Mouse (Mus musculus) left cerebral cortex, postnatal 14 days (tissue): ENCODE measurements around the gene Sall4. TPM values are rescaled to one million over a fixed set of nuclear protein-coding genes. Genes with fewer than 3 reads are reported as not detected.

Experiments used
- DNase-seq, 2 experiments: peaks; one replicate each; pipeline ENCODE4 v3.0.0; 2021 to 2022; ENCODE audit warnings: low spot score in 2 of 2, mixed read lengths in 1 of 2
- intact Hi-C: fragments of 180-260 bp; cut with DNase I; formaldehyde crosslinking; loops from one replicate; pipeline ENCODE4 v1.15.1; 2025
- long read RNA-seq, 2 experiments: library from polyadenylated mRNA; stranded (forward); transcript quantifications; one replicate each; pipeline ENCODE4 v2.0.0; 2021
- total RNA-seq, 2 experiments: library from RNA; stranded (reverse); gene quantifications; 2 replicates each; pipeline ENCODE4 v1.2.3; 2021

The Sall4 gene
- total RNA-seq, result not detected
- long read RNA-seq, experiment 1, result 0 reads
- long read RNA-seq, experiment 2, result 0 reads

- no peak for DNase-seq
- intact Hi-C loops, result loop anchor here (5.0 kb wide), 1 partner anchor 75 kb away; no protein-coding TSS in a partner anchor
These were observed at the start of gene Sall4 for GRCm38 (mm10) chr2:168767582-168767981. TSS of gene Sall4 (minus strand) at chr2:168767943.

- no peak for DNase-seq
- intact Hi-C loops, result no loop called here
These were observed 45.5 kb upstream of the Sall4 start for GRCm38 (mm10) chr2:168813243-168813642.

DNA sequence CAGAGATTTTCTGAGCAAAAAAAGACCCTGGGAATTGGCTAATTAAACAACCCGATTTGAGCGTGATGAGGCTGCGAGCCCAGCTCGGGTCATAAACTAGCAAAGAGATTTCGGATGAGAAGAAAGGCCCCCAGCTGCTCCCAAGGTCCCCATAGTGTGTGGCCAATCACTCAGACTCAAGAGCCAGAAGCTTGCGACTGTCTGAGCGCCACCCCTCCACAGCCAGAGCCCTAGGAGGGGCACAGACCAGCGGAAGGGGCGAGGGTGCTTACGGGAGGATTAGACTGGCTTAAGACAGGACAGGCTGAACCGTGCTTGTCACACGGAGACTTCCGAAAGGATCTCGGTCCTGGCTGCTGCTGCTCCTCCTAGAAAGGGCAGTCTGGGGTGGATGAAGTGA is 42.2 kb upstream of the Sall4 start:
- intact Hi-C loops, result no loop called here
- DNase-seq, result no peak

GRCm38 (mm10) chr2:168807681-168808080 is 39.9 kb upstream of the Sall4 start:
- intact Hi-C loops, result no loop called here
- DNase-seq, result no peak

DNA sequence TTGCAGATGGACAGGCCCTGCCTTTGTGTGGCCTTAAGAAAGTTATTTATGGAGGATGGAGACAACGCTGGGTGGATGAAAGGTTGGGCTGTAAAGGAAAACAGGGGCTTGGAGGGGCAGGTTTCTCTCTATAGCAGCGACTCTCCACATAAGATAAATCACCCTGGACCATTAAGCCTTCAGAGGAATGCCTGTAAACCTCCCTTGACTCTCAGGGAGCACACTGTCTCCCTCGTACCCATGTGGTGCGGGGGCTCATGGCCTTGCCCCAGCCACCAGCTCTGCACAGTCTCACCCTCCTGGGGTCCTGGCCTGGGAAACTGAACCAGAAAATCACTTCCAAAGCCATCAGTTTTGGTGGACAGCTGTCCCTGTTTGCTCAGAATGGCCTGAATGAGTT is 36.1 kb upstream of the Sall4 start:
- intact Hi-C loops, result no loop called here
- DNase-seq, result no peak

GRCm38 (mm10) chr2:168799326-168799725 is 31.6 kb upstream of the Sall4 start:
- intact Hi-C loops, result no loop called here

GRCm38 (mm10) chr2:168798921-168799320 is 31.2 kb upstream of the Sall4 start:
- intact Hi-C loops, result no loop called here

More at GRCm38 (mm10) chr2:168799326-168799725, 31.6 kb upstream of the Sall4 start:
- DNase-seq, result no peak

DNA sequence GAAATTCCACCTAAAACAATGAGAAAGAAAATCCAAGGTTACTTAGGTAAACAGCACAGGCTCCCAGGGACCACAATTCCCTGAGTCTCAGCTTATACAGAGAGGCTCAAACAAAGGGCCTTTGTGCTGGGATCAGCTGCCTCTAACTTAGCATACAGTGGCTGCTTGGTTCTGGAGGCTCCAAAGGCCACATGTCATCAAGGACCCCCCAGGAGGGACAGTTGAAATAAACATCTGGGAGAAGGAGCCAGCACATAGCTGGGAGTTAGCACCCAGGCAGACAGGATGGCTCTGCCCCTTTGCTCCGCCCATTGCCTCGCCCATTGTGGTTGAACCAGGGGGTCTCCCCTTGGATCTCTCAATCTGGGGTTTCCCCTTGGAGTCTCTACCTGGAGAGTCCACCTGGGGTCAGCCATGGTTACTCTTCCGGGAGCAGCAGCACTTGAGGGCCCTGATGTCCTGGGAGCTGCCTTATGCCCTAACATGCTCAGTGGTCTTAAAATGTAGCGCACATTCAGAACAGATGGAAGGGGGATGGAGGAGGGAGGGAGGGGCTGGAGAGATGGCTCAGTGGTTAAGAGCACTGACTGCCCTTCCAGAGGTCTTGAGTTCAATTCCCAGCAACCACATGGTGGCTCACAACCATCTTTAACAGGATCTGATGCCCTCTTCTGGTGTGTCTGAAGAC is 23.5 kb upstream of the Sall4 start:
- no peak for DNase-seq
- intact Hi-C loops, result no loop called here

More at GRCm38 (mm10) chr2:168798921-168799320, 31.2 kb upstream of the Sall4 start:
- DNase-seq, result no peak

GRCm38 (mm10) chr2:168786174-168786573 is 18.4 kb upstream of the Sall4 start:
- DNase-seq, result no peak
- intact Hi-C loops, result no loop called here

- no peak for DNase-seq
- intact Hi-C loops, result no loop called here
These were observed 12.9 kb upstream of the Sall4 start for GRCm38 (mm10) chr2:168780596-168780995.

DNA sequence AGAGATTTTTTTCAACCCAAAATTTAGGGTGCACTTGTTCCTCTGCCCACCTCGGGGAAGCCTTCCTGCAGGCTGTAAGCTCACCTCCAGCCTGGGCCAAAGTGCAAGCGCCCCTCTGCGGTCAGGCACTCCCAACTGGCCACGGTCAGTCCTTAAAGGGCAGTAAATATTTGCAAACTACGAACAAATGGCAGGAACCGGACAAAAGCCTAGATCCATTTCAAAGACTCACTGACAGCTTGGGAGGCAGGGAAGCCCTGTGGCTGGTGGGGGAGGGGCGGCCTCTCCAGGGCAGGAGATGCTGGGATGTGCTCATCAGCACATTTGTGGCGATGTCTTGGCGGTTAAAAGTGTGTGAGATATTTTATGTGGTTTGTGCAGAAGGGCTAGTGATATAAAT is 12.3 kb upstream of the Sall4 start:
- peak in 1 of 2 experiments; percentile 22 for DNase-seq
- intact Hi-C loops, result no loop called here

- intact Hi-C loops, result no loop called here
- no peak for DNase-seq
These were observed 9.7 kb upstream of the Sall4 start for GRCm38 (mm10) chr2:168777481-168777880.

DNA sequence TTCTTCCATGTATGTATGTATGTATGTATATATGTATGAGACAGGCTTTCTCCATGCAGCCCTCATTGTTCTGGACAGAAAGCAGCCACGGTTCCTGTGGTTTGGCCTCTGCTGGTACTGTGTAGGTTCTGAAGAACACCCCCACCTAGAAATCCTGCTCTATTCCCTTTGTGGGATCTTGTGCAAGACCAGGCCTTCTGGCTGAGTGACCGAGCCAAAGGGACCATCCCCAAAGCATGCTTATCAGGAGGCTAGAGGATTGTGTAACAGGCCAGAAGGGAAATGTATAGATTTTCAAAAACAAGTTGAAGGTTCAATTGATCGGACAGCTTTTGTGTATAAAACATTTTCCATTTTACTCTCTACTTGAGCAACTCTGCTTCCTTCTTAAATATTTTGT is 8.5 kb upstream of the Sall4 start:
- DNase-seq, result no peak
- intact Hi-C loops, result no loop called here

GRCm38 (mm10) chr2:168769259-168769658 is 1.5 kb upstream of the Sall4 start:
- no peak for DNase-seq
- intact Hi-C loops, result loop anchor here (5.0 kb wide), 1 partner anchor 73 kb away; no protein-coding TSS in a partner anchor

- intact Hi-C loops, result loop anchor here (5.0 kb wide), 1 partner anchor 76 kb away; no protein-coding TSS in a partner anchor
- peak in 1 of 2 experiments; percentile 16 for DNase-seq
These were observed 993 bp downstream of the Sall4 start for GRCm38 (mm10) chr2:168766538-168767361.

- no peak for DNase-seq
- intact Hi-C loops, result loop anchor here (5.0 kb wide), 1 partner anchor 76 kb away; no protein-coding TSS in a partner anchor
These were observed 1.8 kb downstream of the Sall4 start for GRCm38 (mm10) chr2:168765696-168766537.

DNA sequence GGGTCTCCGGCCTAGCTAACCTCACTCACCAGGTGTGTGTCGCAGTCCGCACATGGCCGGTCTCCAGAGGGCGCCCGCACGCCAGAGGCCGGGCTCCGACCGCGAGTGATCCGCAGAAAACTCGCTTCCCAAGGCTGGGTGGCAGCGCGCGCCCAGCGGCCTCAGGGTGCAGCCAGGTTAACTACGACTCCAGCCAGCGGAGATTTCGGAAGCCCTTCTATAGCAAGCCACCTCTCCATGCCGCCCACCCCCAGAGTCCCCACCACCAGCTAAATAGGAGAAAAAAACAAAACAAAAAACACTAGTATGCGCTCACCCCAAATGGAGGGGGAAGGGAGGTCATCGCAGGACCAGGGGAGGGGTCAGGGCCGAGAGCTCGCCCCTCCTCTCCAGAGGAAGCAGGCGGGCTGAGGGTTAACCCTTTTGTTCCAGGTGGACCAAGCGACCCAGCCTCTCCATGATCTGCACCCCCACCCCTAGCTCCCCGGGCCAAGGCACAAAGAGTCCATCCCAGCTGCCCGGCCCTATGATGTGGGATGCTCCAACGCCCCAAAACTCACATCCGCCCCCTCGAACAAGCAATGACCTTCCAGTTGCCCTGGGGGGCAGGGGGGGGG is 2.6 kb downstream of the Sall4 start:
- DNase-seq, result peak in 1 of 2 experiments; percentile 36
- intact Hi-C loops, result loop anchor here (5.0 kb wide), 1 partner anchor 77 kb away; no protein-coding TSS in a partner anchor

- DNase-seq, result no peak
- intact Hi-C loops, result no loop called here
These were observed 3.3 kb downstream of the Sall4 start for GRCm38 (mm10) chr2:168764460-168764867.

DNA sequence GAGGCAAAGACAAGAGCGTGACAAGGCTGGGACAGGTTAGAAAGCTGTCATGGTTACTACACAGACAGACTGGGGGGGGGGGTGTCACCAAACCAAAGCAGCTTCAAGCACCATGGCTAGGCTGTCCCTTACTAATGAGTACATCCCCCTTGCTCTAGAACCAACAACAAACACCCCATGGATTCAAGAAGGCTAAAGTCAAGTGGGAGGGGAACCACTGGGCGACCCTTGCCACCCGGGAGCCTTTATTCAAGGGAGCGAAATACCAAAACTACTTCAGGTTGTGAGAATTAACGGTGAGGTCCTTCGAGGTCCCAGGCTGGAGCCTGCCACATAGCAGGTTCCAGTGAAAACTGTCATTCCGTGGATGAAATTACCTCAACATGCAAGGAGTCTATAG is 4.0 kb downstream of the Sall4 start:
- no peak for DNase-seq
- intact Hi-C loops, result no loop called here
